30 mouse cellular contexts compared by ENCODE assay signal in genomic region chr3:130090460-130090859, GRCm38 (mm10). TPM values are rescaled to one million over a fixed set of nuclear protein-coding genes. Genes with fewer than 3 reads are reported as not detected.
DNase-seq lines count a peak whose midpoint lies in the region; ATAC-seq and TF ChIP-seq lines count a peak whose summit lies in the region.
"Had no signal": no experiment of that assay in that cellular context is flagged by ENCODE, and none has a peak within 500 bp of the region (broad histone marks: within the 10 kb centered on the region; RNA-seq: fewer than 3 reads in every experiment).

No protein-coding gene starts in this region.

- no peak overlapping the region for H3K4me2 ChIP-seq in forebrain, embryonic 13.5 days
- H3K4me2 ChIP-seq in forebrain, embryonic 15.5 days (replicated peaks), result no peak overlapping the region
- H3K4me2 ChIP-seq in forebrain, postnatal 0 days (ENCODE audit: low read depth), result no peak overlapping the region
- no peak overlapping the region for H3K4me2 ChIP-seq in forebrain, embryonic 12.5 days
- no peak overlapping the region for H3K4me2 ChIP-seq in lung, embryonic 14.5 days
- H3K4me2 ChIP-seq in lung, postnatal 0 days (replicated peaks; ENCODE audit: low read depth, low read length), result no peak overlapping the region
- H3K4me2 ChIP-seq: embryonic facial prominence, embryonic 13.5 days; heart, embryonic 13.5 days; hindbrain, embryonic 15.5 days; intestine, embryonic 15.5 days had no signal

- no peak overlapping the region for H3K9ac ChIP-seq in forebrain, embryonic 13.5 days
- H3K9ac ChIP-seq in forebrain, embryonic 15.5 days (replicated peaks), result no peak overlapping the region
- H3K9ac ChIP-seq in forebrain, postnatal 0 days, result no peak overlapping the region
- no peak overlapping the region for H3K9ac ChIP-seq in forebrain, embryonic 12.5 days
- no peak overlapping the region for H3K9ac ChIP-seq in lung, embryonic 14.5 days
- no peak overlapping the region for H3K9ac ChIP-seq in lung, postnatal 0 days (replicated peaks; ENCODE audit: low read depth)
- H3K9ac ChIP-seq: embryonic facial prominence, embryonic 13.5 days; heart, embryonic 13.5 days; hindbrain, embryonic 15.5 days; intestine, embryonic 15.5 days had no signal

- no peak for TF ChIP-seq EP300 in lung, postnatal 0 days (IDR thresholded peaks at IDR 0.05)

- H3K4me3 ChIP-seq in forebrain, embryonic 13.5 days, result no peak overlapping the region
- H3K4me3 ChIP-seq in forebrain, embryonic 15.5 days, result no peak overlapping the region
- no peak overlapping the region for H3K4me3 ChIP-seq in forebrain, postnatal 0 days (ENCODE audit: low read depth, low read length)
- no peak overlapping the region for H3K4me3 ChIP-seq in forebrain, embryonic 12.5 days (replicated peaks)
- no peak overlapping the region for H3K4me3 ChIP-seq in lung, embryonic 14.5 days (ENCODE audit: low read depth, low read length)
- H3K4me3 ChIP-seq in lung, postnatal 0 days (ENCODE audit: low read depth, low read length), result no peak overlapping the region
- H3K4me3 ChIP-seq: embryonic facial prominence, embryonic 10.5 days; embryonic facial prominence, embryonic 13.5 days; erythroblast, embryonic 14.5 days; gastrocnemius, adult 2 months; heart, embryonic 13.5 days; hindbrain, embryonic 15.5 days; intestine, embryonic 15.5 days had no signal

- H3K9me3 ChIP-seq in forebrain, embryonic 13.5 days (replicated peaks), result no peaks in the 10 kb centered on the region
- H3K9me3 ChIP-seq in forebrain, embryonic 15.5 days, result no peaks in the 10 kb centered on the region
- H3K9me3 ChIP-seq in forebrain, postnatal 0 days (ENCODE audit: low read length), result no peaks in the 10 kb centered on the region
- H3K9me3 ChIP-seq in forebrain, embryonic 12.5 days, result no peaks in the 10 kb centered on the region
- no peaks in the 10 kb centered on the region for H3K9me3 ChIP-seq in lung, embryonic 14.5 days (ENCODE audit: low read depth, low read length)
- no peaks in the 10 kb centered on the region for H3K9me3 ChIP-seq in lung, postnatal 0 days (ENCODE audit: low read length)
- H3K9me3 ChIP-seq: embryonic facial prominence, embryonic 10.5 days; embryonic facial prominence, embryonic 13.5 days; G1E; heart, embryonic 13.5 days; hindbrain, embryonic 15.5 days; intestine, embryonic 15.5 days had no signal

- H3K4me1 ChIP-seq in forebrain, embryonic 13.5 days, result 0 out of 2 replicates have a peak, but pooled peaks cover 5% of the 10 kb centered on the region
- no peaks in the 10 kb centered on the region for H3K4me1 ChIP-seq in forebrain, embryonic 15.5 days
- H3K4me1 ChIP-seq in forebrain, postnatal 0 days (ENCODE audit: insufficient read depth), result no peaks in the 10 kb centered on the region
- no peaks in the 10 kb centered on the region for H3K4me1 ChIP-seq in forebrain, embryonic 12.5 days
- H3K4me1 ChIP-seq in lung, embryonic 14.5 days (ENCODE audit: insufficient read depth), result no peaks in the 10 kb centered on the region
- no peaks in the 10 kb centered on the region for H3K4me1 ChIP-seq in lung, postnatal 0 days (ENCODE audit: insufficient read depth, low read depth, low read length)
- H3K4me1 ChIP-seq: heart, embryonic 13.5 days; hindbrain, embryonic 15.5 days; intestine, embryonic 15.5 days had no signal

- ATAC-seq in forebrain, embryonic 13.5 days, result peak; percentile 46; the same call in 1 of the 2 replicates
- ATAC-seq in forebrain, embryonic 15.5 days (replicated peaks), result no peak; the same call in 1 of the 2 replicates
- peak; percentile 64 for ATAC-seq in forebrain, postnatal 0 days
- ATAC-seq in forebrain, embryonic 12.5 days (ENCODE audit: low FRiP score), result no peak
- ATAC-seq in lung, embryonic 14.5 days (ENCODE audit: insufficient read depth), result no peak
- ATAC-seq in lung, postnatal 0 days, result no peak
- ATAC-seq: intestine, embryonic 15.5 days had no signal

- H3K27me3 ChIP-seq in forebrain, embryonic 13.5 days, result no peaks in the 10 kb centered on the region
- H3K27me3 ChIP-seq in forebrain, embryonic 15.5 days, result no peaks in the 10 kb centered on the region
- no peaks in the 10 kb centered on the region for H3K27me3 ChIP-seq in forebrain, postnatal 0 days (ENCODE audit: insufficient read depth, low read length)
- no peaks in the 10 kb centered on the region for H3K27me3 ChIP-seq in forebrain, embryonic 12.5 days
- no peaks in the 10 kb centered on the region for H3K27me3 ChIP-seq in lung, embryonic 14.5 days (ENCODE audit: insufficient read depth, low read length)
- H3K27me3 ChIP-seq in lung, postnatal 0 days (replicated peaks; ENCODE audit: insufficient read depth, low read length), result no peaks in the 10 kb centered on the region
- H3K27me3 ChIP-seq: CH12.LX; hindbrain, embryonic 15.5 days; intestine, embryonic 15.5 days had no signal

- peak; percentile 47 for DNase-seq in forebrain, postnatal 0 days
- peak; percentile 12 for DNase-seq in lung, embryonic 14.5 days
- no peak for DNase-seq in lung, postnatal 0 days (ENCODE audit: low spot score)
- DNase-seq in brain, adult 2 months (ENCODE audit: low read depth, low spot score), result peak; percentile 27
- no peak for DNase-seq in urinary bladder, postnatal 10 days (ENCODE audit: low spot score)
- DNase-seq: adrenal gland, adult 2 months; adrenal gland, postnatal 14 days; B cell, adult 2 months; cerebellum, adult 18-20 months; cerebellum, adult 9-10 months; cerebellum, postnatal 25 days; embryo, embryonic 11 days; gastrocnemius, adult 2 months; gastrocnemius, postnatal 14 days; heart, adult 11 months; heart, postnatal 14 days; heart, postnatal 4 days; kidney, adult 11 months; kidney, adult 8-10 months had no signal

- no peak for TF ChIP-seq CTCF in forebrain, postnatal 0 days (IDR thresholded peaks at IDR 0.05; ENCODE audit: low read depth)
- no peak for TF ChIP-seq CTCF in lung, embryonic 14.5 days (IDR thresholded peaks at IDR 0.05; ENCODE audit: low read depth)
- TF ChIP-seq CTCF in lung, postnatal 0 days (IDR thresholded peaks at IDR 0.05), result no peak

- H3K36me3 ChIP-seq in forebrain, embryonic 13.5 days (ENCODE audit: poor library complexity, severe bottlenecking), result no peaks in the 10 kb centered on the region
- H3K36me3 ChIP-seq in forebrain, embryonic 15.5 days, result no peaks in the 10 kb centered on the region
- no peaks in the 10 kb centered on the region for H3K36me3 ChIP-seq in forebrain, postnatal 0 days (ENCODE audit: insufficient read depth)
- H3K36me3 ChIP-seq in forebrain, embryonic 12.5 days (replicated peaks), result no peaks in the 10 kb centered on the region
- H3K36me3 ChIP-seq in lung, embryonic 14.5 days (ENCODE audit: insufficient read depth), result no peaks in the 10 kb centered on the region
- H3K36me3 ChIP-seq in lung, postnatal 0 days (ENCODE audit: insufficient read depth, low read length), result no peaks in the 10 kb centered on the region
- H3K36me3 ChIP-seq: embryonic facial prominence, embryonic 10.5 days; embryonic facial prominence, embryonic 13.5 days; G1E; heart, embryonic 13.5 days; hindbrain, embryonic 15.5 days; intestine, embryonic 15.5 days had no signal

- H3K27ac ChIP-seq in forebrain, embryonic 13.5 days, result no peak overlapping the region
- no peak overlapping the region for H3K27ac ChIP-seq in forebrain, embryonic 15.5 days (replicated peaks)
- no peak overlapping the region for H3K27ac ChIP-seq in forebrain, postnatal 0 days (ENCODE audit: low read depth, low read length)
- no peak overlapping the region for H3K27ac ChIP-seq in forebrain, embryonic 12.5 days
- no peak overlapping the region for H3K27ac ChIP-seq in lung, embryonic 14.5 days (ENCODE audit: low read depth)
- no peak overlapping the region for H3K27ac ChIP-seq in lung, postnatal 0 days (ENCODE audit: low read length)
- H3K27ac ChIP-seq: embryonic facial prominence, embryonic 10.5 days; embryonic facial prominence, embryonic 13.5 days; gastrocnemius, adult 2 months; heart, embryonic 13.5 days; hindbrain, embryonic 15.5 days; intestine, embryonic 15.5 days had no signal

- WGBS in forebrain, embryonic 13.5 days, result 70% methylated on average over 9 of the region's 9 CpGs
- 46% methylated on average over 9 of the region's 9 CpGs for WGBS in forebrain, embryonic 15.5 days
- WGBS in forebrain, postnatal 0 days, result 43% methylated on average over 9 of the region's 9 CpGs
- WGBS in forebrain, embryonic 12.5 days, result 79% methylated on average over 9 of the region's 9 CpGs
- 76% methylated on average over 9 of the region's 9 CpGs for WGBS in lung, embryonic 14.5 days
- WGBS in lung, postnatal 0 days, result 70% methylated on average over 9 of the region's 9 CpGs

RNA-seq across cellular contexts. Expression of gene Sec24b, which starts 29.1 kb away (rescaled TPM):
- polyA plus RNA-seq in forebrain, embryonic 13.5 days (2015; fragmentation: Nextera tagmentation; extraction: Ambion mirVana), result 23.9 and 29.1 TPM in 2 replicates
- polyA plus RNA-seq in forebrain, embryonic 15.5 days (2015; fragmentation: Nextera tagmentation; extraction: Ambion mirVana), result 26.8 and 27.9 TPM in 2 replicates
- total RNA-seq in forebrain, postnatal 0 days (2014; rRNA removed), result 33.5 and 34.0 TPM in 2 replicates
- 18.1 and 24.3 TPM in 2 replicates for polyA plus RNA-seq in forebrain, postnatal 0 days (2015; fragmentation: Nextera tagmentation; extraction: Ambion mirVana)
- 33.7 and 34.7 TPM in 2 replicates for polyA plus RNA-seq in forebrain, embryonic 12.5 days (2016; fragmentation: Nextera tagmentation; extraction: Ambion mirVana)
- polyA plus RNA-seq in lung, embryonic 14.5 days (2014; fragmentation: Nextera tagmentation; extraction: Ambion mirVana), result 38.6 and 46.3 TPM in 2 replicates
- 21.5 and 21.8 TPM in 2 replicates for polyA plus RNA-seq in lung, postnatal 0 days (2015; fragmentation: Nextera tagmentation; extraction: Ambion mirVana)

RNA-seq across cellular contexts. Expression of gene Col25a1, which starts 40.8 kb away (rescaled TPM):
- 2.2 and 2.8 TPM in 2 replicates for polyA plus RNA-seq in forebrain, embryonic 13.5 days (2015; fragmentation: Nextera tagmentation; extraction: Ambion mirVana)
- polyA plus RNA-seq in forebrain, embryonic 15.5 days (2015; fragmentation: Nextera tagmentation; extraction: Ambion mirVana), result 3.8 and 4.4 TPM in 2 replicates
- total RNA-seq in forebrain, postnatal 0 days (2014; rRNA removed), result 17.7 and 23.7 TPM in 2 replicates
- 2.4 and 5.7 TPM in 2 replicates for polyA plus RNA-seq in forebrain, postnatal 0 days (2015; fragmentation: Nextera tagmentation; extraction: Ambion mirVana)
- 4.2 TPM in 2 replicates for polyA plus RNA-seq in forebrain, embryonic 12.5 days (2016; fragmentation: Nextera tagmentation; extraction: Ambion mirVana)
- 15.8 and 17.0 TPM in 2 replicates for polyA plus RNA-seq in lung, embryonic 14.5 days (2014; fragmentation: Nextera tagmentation; extraction: Ambion mirVana)
- polyA plus RNA-seq in lung, postnatal 0 days (2015; fragmentation: Nextera tagmentation; extraction: Ambion mirVana), result 7.0 and 7.7 TPM in 2 replicates
- total RNA-seq: CH12.LX had no signal
- polyA plus RNA-seq: G1E had no signal

Comparison
In these comparisons a context has a peak if more than half of its experiments do, and no peak if none do; other contexts are left out.
1. ATAC-seq: peak in forebrain, embryonic 13.5 days (single experiment) and forebrain, postnatal 0 days (single experiment); none in forebrain, embryonic 15.5 days (single experiment), forebrain, embryonic 12.5 days (single experiment), lung, embryonic 14.5 days (single experiment) and lung, postnatal 0 days (single experiment).
2. DNase-seq: peak in forebrain, postnatal 0 days (single experiment), lung, embryonic 14.5 days (single experiment) and brain, adult 2 months (single experiment); none in lung, postnatal 0 days (single experiment) and urinary bladder, postnatal 10 days (single experiment).